Mouse (Mus musculus): Measurements from ENCODE around the gene P2ry13. TPM values are rescaled to one million over a fixed set of nuclear protein-coding genes. Genes with fewer than 3 reads are reported as not detected.

The P2ry13 gene
- total RNA-seq, 2 experiments from 2014 or later, result 0.23 to 0.30 TPM

DNA sequence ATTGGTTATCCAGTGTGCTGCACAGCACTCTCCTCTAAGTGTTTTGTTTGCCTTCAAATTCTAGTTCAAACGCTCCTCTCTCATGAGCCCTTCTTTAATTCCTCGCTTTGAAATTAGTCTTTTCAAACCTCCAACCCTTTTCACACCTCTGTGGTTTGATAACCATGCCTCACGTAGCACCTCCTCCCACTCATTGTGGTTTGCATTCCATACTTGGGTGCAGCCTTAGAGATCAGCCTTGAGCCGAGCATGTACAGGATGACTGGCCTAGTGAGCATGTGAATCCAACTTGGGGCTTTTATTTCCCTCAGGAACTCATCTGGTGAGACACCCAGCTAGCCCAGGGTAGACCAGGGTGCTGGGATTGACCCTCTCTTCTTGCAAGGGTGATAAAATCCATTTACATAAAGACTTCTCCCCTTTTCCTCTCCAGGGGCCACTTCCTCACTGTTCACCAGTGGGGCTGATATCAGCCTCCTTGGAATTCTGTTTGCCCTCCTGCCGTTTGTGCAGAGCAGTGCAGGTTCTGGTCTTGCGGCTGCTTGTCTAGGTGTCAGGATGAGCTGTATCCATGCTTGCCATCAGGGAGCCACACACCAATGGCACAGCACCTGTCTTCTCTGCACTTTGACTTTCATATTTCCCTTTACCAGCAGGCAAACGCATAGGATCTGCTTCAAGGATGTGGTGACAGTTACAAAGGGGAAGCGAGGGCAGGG is 6.7 kb downstream of the P2ry13 start:
- DNase-seq, result no peak
- intact Hi-C loops (cut with DNase I), result no loop called here

DNA sequence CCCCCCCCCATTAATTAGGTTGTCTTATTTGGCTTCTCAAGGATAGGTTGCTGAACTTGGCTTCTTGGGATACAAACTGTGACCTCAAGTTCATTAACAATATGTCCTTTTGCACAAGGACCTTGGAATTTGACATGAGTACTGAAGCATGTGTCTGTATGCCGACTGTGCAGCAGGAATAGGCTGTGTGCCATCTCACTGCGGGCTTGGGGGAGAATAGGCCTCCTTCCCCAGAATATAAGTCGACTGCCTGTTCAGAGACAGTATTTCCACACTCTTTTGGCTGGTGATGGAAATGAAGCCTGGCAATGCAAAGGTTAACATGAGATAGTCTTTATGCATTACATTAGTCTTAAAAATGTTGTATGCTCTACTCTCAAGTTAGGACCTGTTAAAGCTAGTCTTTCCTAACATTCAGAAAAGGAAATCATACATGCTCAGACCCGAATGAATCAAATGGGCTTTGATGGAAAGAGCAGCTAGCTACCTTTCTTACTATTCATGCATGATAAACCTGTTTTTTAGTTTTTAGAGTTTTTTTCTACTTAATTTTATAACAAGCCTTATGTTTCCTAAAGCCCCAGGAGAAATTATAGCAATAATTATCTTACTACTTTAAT is 13.2 kb downstream of the P2ry13 start:
- intact Hi-C loops (cut with DNase I), result no loop called here
- DNase-seq, result no peak

DNA sequence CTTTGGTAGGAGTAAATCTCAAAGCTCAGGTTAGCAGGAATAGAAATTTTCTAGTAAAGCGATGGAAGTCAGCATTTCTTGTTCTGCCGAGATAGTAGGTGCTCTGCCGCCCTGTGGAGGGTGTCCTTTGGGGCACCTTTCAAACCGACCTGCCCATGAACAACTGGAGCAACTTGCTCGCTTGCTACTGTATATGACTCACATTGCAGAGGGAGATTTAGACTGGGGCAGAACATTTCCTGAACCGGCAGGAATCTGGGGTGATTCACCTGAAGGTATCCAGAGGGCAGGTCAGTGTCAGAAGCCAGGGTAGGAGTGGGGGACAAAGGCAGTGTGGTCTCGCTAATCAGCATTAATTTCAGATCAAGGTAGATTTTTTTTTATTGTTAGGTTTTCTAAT is 15.7 kb downstream of the P2ry13 start, which contains the start of gene Gpr87:
TSS of gene Gpr87 (minus strand) at position 167 of the 400 bp plus-strand sequence.
- no peak for DNase-seq
- intact Hi-C loops (cut with DNase I), result no loop called here

GRCm38 (mm10) chr3:59194099-59194498 is 16.6 kb downstream of the P2ry13 start:
- intact Hi-C loops (cut with DNase I), result no loop called here
- DNase-seq, result no peak

DNA sequence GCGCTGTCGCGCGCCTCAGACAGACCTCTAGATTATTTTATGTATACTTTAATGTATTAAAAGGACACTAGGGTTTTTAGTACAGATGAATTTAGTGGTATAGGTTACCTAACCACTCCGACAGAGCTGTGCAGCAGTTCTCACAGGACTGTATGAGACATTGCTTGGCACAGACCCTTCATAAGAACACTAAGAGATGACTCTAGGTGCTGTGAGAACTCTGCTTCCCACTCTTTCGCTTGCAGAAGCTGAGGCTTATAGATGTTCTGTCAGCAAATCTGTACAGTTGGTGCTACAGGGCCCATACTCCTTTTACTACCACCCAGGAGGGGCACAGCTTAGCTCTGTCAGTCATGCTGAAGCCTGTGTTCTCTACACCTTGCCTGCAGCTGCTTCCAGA is 19.0 kb downstream of the P2ry13 start:
- intact Hi-C loops (cut with DNase I), result no loop called here
- DNase-seq, result no peak

GRCm38 (mm10) chr3:59187336-59187735 is 23.3 kb downstream of the P2ry13 start:
- intact Hi-C loops (cut with DNase I), result no loop called here
- no peak for DNase-seq

GRCm38 (mm10) chr3:59185662-59186061 is 25.0 kb downstream of the P2ry13 start:
- DNase-seq, result no peak
- intact Hi-C loops (cut with DNase I), result no loop called here

DNA sequence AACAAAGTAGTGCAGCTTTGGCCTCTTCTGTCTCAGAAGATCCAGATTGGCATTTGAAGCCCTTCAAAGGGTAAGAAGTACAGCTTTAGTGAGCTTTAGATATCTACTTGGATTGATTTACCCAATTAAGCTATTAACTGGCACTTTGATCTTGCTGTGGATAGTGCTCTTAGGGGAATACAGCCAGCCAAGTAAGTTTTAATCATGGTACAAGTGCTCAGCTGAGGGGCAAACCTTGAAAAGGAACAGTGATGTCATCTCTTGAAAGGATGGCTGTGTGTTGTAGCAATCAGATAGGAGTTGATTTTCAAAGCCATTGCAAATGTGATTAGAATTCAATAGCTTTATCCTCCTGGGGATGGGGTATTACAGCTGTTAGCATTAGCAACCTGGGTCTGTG is 28.6 kb downstream of the P2ry13 start:
- no peak for DNase-seq
- intact Hi-C loops (cut with DNase I), result no loop called here

GRCm38 (mm10) chr3:59181134-59181533 is 29.5 kb downstream of the P2ry13 start:
- intact Hi-C loops (cut with DNase I), result no loop called here
- no peak for DNase-seq

- no peak for DNase-seq
- intact Hi-C loops (cut with DNase I), result no loop called here
Measured at GRCm38 (mm10) chr3:59176871-59177270, 33.8 kb downstream of the P2ry13 start.

GRCm38 (mm10) chr3:59175234-59175633 is 35.4 kb downstream of the P2ry13 start:
- intact Hi-C loops (cut with DNase I), result no loop called here
- DNase-seq, result no peak

- DNase-seq, result no peak
- intact Hi-C loops (cut with DNase I), result no loop called here
Measured at GRCm38 (mm10) chr3:59174426-59175154, 36.1 kb downstream of the P2ry13 start.

DNA sequence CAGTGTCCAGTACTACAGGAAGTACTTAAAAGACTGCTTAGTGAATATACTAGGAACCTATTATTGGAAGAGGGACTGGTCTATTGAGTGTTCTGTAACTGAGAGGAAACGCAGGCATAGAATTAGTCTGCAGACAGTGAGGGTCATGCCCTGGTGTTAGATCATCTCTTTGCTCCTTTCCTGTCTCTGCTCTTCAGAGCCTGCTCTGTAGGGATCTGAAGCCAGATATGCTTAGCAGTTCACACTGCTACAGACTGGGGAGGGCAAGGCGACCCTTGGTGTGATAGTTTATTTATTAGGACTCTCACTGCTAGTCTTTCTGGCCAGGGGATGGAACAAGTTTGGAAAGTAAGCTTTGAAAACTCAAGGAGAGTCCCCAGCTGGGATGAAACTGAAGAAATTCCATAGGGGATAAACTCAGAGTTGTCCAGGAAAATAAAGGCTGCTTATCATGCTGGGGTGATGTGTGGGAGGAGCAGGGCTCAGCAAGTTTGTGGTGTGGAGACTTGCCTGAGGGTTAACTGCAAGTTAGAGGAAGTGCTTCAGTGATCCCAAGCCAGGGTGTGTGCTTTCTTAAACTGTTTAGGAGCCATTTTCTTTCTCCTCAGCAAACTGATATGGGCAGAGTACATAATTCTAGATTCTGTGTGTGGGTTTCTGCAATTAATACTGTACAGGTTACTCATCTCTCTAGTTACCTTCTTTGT is 40.6 kb downstream of the P2ry13 start:
- no peak for DNase-seq
- intact Hi-C loops (cut with DNase I), result no loop called here

DNA sequence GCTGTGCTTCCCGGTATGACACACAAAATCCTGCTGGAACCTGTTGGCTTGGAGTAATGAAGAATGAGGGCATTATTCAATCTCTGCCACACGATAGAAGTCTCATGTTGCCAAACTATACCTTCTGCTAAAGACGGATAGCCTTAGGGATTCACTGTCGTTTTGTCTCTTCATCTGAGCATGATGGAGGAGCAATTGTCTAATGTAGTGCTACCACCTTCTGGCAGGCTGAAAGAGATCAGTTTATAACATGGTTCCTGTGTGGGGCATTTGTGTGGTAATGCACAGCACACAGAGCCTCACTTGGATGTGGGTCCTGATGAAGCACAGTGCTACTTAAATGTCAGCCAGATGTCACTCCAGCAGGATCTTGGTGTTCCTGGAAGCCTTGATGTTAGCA is 41.5 kb downstream of the P2ry13 start:
- intact Hi-C loops (cut with DNase I), result no loop called here
- no peak for DNase-seq

- DNase-seq, result no peak
- intact Hi-C loops (cut with DNase I), result no loop called here
Measured at GRCm38 (mm10) chr3:59168476-59168875, 42.2 kb downstream of the P2ry13 start.

DNA sequence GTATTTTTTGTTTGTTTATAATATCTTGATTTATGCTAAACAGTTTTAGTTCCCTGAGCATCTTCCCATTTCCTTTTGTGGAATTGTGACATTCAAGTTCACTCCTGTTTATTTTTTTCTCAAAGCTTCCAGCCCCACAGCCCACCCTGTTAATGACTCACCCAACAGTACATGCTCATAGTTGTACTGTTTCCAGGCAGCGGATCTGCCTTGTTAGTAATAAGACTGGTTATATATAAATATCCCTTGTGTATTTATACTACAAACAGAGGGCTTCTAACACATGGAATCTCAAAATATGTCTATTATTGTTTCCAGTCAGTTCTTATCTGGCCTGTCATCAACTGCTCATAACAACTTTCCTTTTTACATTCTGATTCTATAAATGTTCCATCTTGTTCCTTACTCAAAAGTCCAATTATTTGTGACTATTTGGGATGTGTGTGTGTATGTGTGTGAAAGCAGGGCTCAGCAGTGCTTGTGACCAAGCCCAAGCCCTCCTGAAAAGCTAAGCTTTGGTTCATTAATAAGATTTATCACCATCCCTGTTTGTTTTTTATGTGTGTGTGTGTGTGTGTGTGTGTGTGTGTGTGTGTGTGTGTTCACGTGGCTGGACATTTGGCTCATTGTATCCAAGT is 43.1 kb downstream of the P2ry13 start:
- intact Hi-C loops (cut with DNase I), result no loop called here
- no peak for DNase-seq

DNA sequence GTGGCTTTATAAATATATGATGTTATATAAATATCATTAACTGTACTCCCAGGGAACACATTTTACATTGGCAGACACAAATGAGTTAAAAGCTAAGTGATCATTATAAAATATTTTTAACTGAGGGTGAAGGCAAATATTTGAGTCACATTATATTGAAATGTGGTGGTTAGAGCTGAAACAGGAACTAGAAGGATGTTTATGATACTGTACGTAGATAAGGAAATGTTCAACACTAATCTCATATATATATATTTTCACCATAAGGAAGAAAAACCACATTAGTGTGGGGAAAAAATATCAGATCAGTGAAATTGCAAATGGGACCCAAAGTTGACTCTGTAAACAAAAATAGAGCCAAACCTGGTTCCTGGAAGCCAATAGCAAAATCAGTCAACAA is 50.2 kb downstream of the P2ry13 start:
- DNase-seq, result no peak
- intact Hi-C loops (cut with DNase I), result no loop called here

Measured in gastrocnemius, postnatal 36 days (tissue).